Mouse (Mus musculus) cerebral cortex, adult 2 months (tissue): ENCODE results near the gene Mapkap1.

Source experiments
- WGBS: fragments of 180-500 bp; shearing (Covaris S2); methylation state at CpG from one replicate; pipeline ENCODE4 v1.1.7; 2018; 5-methylcytosine and 5-hydroxymethylcytosine counted together

The Mapkap1 gene

DNA sequence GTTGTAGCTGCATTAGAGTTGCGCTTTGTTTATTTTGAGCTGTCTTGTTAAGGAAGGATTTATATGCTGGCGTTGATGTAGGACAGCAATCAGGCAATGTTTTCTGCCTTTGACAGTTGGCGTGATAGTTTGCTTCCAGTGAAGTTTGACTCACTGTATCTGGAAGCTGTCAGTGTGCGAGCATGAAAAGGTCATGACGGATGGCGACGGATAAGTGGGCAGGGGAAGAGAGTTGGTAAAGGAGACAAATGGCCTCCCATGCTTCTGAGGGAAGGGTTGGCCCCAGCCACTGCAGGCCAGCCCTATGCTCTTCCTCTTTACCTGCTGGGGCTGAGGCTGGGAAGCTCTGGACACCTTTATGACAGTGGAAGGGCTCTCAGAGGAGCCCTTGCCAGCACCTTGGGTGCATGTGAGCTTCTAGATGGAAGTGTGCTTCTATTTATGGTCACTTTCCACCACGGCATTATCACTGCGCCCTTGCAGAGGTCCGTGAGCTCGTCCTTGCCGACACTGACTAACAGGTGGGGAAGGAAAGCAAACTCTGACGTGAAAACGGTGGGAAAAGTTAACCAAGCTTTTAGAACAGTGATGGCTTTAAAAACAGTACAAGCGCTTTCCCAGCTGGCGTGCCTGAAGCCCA, 185.3 kb downstream of the Mapkap1 start:
- WGBS = 84% methylated on average over 16 of the region's 16 CpGs

DNA sequence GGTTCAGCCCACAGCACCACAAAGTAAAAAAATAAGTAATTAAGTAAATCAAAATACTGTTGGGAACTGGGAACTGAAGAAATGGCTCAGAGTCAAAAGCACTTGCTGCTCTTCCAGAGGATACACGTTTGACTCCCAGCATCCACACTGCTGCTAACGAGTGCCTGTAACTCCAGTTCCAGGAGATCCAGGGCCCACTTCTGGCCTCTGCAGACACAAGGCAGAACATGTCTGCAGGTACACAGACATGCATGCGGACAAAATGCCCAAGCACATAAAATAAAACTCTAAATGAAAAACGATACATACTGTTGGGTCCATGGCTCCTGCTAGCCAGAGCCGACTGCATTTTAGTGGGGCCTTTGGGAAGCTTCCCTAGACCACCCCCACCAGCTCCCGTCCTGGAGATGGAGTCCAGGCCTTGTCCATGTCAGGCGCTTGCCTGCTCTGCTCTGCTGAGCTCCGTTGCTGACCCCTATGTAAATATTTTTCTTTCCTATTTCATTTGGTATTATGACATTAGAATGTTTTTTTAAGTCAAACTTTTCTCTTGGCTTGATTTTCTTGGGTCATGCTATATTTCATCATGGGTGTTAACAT, 185.9 kb downstream of the Mapkap1 start:
- 85% methylated on average over 8 of the region's 8 CpGs for WGBS

DNA sequence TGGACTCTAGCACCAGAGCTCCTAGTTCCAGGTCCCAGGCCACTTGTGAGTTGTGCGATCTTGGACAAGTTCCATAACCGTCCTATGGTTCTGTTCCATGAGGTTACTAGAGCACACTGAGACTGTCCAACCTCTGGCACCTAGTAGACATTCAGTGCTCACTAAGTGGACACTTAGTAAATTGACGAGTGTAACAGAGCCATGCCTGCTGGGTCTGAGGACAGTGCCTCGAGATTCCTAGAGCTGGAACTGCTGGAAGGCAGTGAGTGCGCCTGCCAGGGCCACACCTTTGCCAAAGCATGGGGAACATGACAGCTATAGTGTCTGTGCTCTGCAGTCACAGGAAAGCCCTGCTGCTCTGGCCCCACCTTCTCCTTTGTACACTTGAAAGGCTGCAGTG, 187.4 kb downstream of the Mapkap1 start:
- 84% methylated on average over 5 of the region's 5 CpGs for WGBS

DNA sequence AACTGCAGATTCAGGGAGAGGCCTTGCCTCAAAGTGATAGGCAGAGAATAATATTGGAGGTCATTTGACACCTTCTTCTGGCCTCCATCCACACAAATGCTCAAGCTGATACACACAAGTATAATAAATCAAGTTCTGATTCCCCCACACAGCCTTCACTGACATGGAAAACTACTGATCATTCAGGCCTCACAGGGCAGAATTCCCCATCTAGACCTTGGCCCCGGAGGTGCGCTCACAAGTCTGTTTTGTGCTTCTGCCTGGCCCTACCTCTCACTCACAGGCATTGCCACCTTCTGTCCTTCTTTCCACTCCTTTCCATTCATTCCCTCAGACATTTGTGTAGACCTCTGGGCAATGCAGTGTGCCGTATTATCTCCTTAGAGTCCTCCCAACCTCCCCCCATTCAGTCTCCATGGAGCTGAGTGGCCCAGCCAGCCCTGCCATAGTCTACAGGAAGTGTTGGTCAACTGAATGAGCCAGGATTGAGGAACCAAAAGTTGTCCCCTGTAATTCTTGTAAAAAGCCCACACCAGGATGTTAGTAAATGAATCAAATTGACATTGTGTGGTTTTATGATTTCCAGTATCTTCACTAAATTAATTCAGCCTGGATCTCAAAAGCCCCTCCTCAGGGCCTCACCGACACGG, 193.2 kb downstream of the Mapkap1 start:
- WGBS = 95% methylated on average over 5 of the region's 5 CpGs

DNA sequence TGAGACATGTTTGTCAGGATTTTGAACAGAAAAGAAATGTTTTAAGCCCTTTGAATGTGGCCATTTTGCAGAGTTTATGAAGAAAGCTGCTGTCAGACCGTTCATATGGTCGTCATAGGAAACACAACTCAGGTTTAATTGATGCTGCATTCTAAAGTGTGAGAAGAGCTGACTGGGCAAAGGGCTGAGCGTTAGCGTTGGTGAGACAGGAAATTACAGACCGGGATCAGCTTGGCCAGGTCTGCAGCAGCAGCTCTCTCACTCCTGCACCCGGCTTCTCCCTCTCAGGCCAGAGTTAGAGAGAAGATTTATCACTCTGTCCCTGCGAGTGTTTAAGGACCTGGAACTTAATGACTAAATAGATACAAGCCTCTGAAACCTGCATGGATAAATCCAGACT, 194.2 kb downstream of the Mapkap1 start:
- 64% methylated on average over 7 of the region's 7 CpGs for WGBS

DNA sequence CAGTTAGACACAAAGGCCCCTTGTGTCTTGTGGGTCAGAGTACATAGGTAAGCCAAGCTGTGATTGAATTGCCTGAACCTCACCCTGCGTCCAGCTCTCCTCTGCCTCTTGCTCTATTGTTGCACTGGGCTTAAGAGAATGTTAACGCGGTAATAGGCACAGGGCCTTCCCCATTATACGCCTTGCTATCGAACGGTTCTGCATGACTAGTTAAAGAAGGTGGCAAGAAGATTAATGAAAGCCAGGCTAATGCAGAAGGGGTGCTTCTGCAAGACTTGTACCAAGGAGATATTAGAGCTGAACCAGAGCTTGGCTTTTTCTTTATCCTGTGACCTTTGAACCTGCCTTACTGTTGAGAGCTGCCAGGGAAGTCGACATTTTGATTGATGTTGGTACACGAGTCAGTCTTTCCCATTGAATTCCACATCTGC, 195.6 kb downstream of the Mapkap1 start:
- WGBS = 73% methylated on average over 8 of the region's 8 CpGs

DNA sequence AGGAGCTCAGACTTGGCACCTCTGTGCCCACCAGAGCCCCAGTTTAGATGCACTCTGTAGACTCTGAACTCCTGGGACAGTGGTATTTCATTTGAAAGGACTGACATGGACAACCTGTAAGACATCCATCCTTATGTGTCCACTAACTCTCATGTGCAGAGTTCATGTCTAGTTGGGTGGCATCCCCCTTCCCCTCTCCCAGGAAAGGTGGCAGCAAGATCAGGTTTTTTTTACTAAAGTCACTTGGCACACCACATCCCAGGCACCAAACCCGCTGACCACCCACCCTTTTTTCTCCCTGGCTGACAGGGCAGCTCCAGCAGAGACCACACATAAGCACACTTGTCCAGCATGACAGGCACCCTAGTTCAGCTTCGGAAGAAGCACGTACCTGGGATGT, 196.3 kb downstream of the Mapkap1 start:
- WGBS = 98% methylated on average over 3 of the region's 3 CpGs

DNA sequence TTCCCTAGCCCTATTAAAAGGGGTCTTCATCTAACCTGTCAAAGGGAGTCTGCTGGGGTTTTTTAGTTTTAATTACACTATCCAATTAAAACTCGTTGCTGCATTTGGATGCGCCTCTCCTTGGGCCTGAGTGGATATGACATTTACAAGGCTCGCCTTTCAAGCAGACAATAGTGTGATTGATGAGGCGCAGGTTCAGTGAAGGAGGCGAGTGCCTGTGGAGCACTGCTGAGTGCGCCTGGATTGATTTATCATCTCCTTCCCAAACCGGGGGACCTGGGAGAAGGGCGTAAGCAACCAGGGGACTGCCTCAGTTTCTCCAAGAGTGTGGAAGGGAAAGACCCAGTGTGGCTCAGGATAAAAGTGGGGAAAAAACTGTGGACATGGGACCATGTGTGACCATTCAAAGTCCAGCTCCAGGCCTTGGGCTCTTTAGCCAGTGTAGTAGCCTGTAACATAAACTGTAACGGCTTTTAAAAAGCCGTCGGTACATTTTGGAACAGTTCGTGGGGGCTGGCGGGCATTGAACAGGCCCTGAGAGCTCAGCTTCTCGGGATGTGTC, 197.2 kb downstream of the Mapkap1 start:
- whole genome bisulfite sequencing = 76% methylated on average over 14 of the region's 14 CpGs

DNA sequence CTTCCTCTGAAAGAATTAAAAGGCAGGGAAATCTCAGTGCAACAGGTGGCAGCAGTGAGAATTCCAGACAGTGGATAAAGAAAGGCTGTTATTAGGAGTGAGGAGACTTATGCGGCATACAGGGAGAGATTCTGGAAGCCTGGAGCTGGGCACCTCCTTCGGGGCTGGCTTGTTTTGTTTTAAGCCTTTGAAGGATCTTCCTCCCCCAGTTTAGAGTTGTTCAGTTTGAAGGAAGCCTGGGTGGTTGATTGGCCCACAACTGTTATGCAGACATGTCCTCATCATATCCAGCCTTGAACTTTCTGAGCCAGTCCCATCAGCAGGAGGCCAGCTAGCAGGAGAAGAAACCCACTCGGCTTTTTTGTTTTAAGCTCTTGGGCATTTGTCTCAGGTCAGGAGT, 198.5 kb downstream of the Mapkap1 start:
- 45% methylated on average over 3 of the region's 3 CpGs for WGBS

DNA sequence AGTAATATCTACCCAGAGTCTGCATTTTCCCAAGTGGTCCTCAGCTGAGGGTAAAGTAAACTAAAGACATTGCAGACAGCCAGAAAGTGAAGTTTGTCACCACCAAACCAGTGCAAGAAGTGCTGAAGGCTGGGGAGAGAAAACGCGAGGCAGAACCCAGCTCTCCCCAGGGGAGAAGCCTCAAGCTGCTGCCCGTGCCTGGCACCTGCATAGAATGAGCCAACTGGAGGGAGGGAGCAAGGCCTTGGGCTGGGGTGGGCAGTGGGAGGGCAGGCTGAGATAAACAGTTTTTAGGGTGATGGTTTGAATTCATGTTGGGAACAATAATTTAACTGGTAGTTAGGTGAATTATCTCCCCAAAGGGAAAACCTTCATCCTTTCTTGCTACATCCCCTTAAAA, 202.3 kb downstream of the Mapkap1 start:
- WGBS = 74% methylated on average over 3 of the region's 3 CpGs

DNA sequence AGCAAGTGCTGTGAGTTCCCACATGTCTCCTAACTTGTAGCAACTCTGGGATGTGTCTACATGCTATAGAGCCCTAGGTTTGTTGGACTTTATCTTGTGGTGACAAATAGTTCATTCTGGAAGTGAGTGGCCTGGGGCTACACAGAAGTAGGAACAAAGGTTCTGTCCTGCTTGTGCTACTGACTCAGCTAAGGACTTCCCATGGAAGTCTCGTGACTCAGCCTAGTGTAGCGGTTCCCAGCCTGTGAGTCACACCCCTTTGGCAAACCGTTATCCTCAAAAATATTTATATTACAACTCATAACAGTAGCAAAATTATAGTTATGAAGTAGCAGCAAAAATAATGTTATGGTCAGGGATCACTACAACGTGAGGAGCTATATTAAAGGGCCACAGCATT, 202.9 kb downstream of the Mapkap1 start:
- WGBS = 64% methylated on average over 4 of the region's 4 CpGs

DNA sequence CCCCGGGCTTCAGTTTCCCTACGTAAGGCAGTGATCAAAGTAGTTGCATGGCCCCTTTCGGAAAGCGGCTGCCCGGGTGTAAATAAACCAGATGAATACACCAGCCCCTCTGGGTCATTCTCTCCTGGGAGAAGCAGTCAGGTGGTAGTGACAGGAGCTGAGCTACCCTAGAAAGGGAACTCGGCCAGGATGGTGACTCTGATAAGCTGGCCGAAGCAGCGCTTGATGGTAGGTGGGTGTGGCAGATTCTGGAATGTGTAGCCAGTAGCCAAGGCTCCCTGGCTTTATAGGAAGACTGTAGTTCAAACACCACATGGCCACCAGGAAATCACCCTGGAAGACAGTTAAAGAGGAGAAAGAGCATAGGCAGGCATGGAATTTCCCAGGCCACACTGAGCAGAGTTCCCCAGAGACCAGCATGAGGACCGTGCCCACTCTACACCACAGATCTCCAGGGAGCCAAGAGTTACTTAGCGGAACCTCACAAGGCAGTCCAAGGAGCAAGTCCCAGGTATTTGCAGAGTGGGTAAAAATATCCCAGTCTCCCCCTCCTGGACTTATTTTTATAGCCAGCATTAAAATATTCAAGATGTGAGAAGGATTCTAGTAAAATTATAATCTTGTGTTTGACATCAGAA, 214.3 kb downstream of the Mapkap1 start:
- WGBS = 82% methylated on average over 10 of the region's 10 CpGs

DNA sequence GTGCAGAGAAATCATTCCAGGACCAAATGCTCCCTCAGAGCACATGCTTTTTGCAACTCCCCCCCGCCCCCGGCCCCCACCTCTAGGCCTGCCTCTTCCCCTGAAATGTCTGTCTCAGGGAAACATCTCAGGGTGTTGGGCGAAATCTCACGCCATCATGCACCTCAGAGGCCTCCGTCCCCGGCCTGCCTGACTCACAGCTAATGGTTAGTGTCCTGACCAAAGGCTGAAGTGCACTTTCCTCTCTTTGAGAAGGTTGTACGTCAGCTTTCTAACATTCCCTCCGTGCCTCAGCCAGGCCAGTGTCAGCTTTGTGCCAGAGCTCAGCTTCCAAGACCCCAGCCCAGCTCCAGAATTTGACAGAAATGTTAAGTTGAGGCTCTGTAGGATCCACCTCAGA, 214.9 kb downstream of the Mapkap1 start:
- 91% methylated on average over 8 of the region's 8 CpGs for WGBS

DNA sequence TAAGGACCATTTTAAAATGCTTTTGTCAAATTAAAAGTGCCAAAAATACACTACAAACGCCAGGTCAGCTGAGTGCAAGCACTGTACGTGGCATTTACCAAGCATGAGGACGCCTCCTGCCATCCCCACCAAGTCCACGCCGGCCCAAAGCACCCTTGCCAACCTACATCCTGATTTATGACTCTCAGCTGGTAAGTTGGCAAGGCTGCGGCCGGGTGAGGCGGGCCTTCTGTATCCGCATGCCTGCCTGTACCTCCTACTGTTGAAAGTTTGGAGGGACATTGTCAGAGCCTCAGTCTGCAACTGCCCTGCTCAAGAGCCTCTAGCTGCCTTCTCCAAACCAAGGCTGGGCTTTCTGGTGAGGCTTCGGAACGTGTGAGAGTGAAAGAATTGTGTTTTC, 215.9 kb downstream of the Mapkap1 start:
- 89% methylated on average over 11 of the region's 11 CpGs for WGBS

DNA sequence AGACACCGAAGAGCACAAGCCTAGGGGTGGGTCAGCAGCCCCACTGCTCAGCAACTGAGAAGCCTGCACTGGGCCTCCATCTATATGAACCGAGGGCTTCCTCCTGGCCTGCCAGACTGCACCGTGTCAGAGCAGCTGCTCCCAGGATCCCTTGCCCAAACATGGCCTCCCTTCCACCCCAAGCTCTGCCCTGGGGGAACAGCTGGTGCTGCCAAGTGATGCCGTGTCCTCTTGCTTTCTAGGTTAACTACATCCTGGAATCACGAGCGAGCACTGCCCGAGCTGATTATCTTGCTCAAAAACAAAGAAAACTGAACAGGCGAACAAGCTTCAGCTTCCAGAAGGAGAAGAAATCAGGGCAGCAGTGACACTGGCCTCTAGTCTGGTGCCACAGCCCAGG, 216.6 kb downstream of the Mapkap1 start:
- 79% methylated on average over 8 of the region's 8 CpGs for WGBS

DNA sequence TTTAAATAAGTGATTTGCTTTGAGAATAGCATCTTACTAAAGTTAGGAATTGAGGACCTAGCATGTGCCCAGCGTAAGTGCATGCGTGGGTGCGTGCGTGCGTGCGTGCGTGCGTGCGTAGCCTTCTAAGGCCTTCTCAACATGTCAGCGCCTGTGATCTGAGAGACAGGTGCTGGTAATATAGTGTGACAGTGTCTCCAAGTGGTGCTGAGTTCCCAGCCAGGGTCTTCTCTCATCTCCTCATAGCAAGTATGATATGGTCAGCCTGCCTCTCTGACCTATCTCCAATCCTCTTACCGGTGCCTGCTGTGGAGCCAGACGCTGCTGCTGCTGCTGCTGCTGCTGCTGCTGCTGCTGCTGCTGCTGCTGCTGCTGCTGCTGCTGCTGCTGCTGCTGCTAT, 217.5 kb downstream of the Mapkap1 start:
- 97% methylated on average over 12 of the region's 12 CpGs for WGBS

DNA sequence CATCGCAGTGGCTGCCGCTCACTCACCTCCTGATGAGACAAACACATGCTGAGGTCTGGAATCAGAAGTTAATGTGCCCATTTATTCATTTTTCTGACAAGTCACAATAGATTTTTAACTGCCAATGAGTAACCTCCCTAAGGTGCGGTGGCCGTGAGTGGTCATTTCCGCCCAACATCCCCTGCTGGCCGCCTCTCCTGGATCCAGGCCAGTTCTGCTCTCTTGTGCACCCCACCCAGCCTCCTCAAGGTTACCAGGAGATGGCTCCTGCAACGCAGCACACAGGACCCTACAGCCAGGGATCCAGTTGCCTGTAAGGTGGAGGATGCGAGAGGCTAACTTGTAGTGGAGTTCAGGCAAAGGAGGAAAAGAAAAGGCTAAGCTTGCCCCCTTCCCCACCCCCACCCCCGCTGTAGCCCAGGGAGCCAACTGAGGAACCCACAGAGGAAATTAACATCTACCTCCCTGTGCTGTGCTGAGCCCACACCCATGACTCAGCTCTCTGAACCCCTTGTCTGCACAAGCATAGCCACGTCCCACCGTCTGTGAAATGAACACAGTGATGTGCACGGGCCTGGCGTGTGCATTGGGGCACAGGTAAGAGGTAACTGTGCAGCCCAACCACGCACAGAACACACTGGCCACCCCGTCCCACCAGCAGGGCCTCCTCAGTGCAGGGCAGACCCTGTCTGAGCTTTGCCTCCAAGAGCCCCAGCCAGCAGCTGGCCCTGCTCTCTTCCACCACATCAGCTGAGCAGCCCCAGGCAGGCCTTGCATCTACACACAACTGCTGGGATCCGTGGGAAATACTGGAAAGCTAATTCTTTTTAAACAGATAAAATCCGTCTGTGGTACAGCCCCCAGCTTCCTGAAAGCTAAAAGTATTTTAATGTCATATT, 221.0 kb downstream of the Mapkap1 start:
- 68% methylated on average over 17 of the region's 17 CpGs for WGBS

DNA sequence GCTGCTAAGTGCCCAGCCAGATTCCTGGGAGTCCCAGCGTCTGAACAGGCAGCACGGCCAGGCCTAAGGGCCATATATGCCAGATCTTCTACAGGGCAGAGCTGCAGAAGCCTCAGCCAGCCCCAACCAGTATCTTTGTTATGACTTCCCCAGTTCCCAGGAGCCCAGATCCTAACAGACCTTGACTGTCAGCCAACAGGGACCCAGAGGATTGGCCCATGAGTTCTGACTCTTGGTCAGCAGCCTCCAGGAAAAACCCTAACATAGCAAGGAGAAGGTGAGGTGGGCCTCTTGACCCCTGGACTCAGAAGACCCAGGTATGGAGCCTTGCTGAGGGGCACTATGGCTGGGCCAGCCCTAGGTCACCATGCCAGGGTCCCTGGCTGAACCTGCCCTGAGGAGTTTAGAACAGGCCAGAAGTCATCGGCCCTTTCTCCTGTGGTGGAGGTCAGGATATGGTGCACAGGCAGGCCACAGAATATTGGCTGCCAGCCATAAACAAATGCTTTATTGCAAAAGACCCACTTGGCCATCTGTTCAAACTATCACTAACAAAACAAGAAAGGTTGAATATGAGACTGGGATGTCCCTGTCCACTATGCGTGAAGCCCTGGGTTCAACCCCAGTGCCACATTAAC, 222.5 kb downstream of the Mapkap1 start:
- 82% methylated on average over 4 of the region's 4 CpGs for WGBS

DNA sequence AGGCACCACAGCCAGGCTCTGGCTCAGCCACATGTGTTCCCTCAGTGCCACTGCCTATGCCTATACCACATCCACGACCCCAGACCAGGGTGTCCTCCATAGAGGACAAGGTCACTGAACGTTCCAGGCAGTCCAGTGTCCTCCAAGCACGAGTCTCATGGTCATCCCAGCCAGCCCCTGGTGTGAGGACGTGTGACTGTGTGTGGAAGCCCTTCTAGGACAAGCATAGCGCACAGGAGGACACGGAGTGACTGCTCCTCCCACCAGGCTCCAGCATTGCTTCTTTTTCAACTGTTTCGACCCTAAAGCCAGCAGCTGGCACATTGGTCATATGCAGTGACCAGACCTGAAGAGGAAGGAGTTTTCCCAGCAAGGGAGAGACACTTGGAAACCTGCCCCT, 223.2 kb downstream of the Mapkap1 start:
- 85% methylated on average over 7 of the region's 7 CpGs for WGBS

DNA sequence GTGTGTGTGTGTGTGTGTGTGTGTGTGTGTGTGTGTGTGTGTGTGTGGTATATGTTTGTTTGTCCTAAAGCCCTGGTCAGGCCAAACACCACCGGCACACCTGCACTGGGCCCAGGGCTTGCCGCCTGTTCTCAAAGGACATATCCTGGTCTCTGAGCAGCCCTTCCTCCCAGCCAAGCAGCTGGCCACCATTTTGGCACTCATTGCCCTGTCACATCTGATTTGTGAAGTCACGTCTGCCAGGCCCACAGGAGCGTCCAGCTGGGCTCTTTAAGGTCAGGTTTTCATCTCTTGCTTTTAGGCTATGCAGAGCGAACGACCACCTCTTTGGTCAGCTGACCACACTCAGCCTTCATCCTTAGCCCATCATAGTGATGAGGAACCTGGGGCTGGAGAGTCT, 223.9 kb downstream of the Mapkap1 start:
- WGBS = 91% methylated on average over 6 of the region's 6 CpGs

DNA sequence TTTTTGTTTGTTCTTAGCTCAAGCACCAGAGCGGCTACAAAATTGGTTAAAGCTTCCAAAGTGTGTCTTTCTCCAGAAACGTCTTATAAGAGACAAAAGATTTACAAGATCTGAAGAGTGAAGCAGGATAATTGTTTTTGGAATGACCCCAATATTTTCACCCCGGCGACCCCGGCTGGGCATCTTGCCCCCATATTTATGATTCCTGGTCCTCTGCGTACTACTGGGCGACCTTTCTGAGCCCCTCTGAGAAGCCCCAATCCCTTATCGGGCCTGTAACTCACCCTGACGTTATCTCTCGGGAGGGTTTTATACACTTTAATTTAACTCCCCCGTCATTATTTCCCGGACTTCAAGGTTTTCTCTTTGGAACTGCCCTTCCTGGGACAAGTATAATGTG, 225.5 kb downstream of the Mapkap1 start:
- WGBS = 86% methylated on average over 12 of the region's 12 CpGs
